Mouse (Mus musculus): ENCODE data around the gene Dock2.
A peak's percentile ranks its signal among the peaks of the same experiment; 100 is the strongest.

The Dock2 gene

GRCm38 (mm10) chr11:34212853-34213252 is 570.8 kb downstream of the Dock2 start:
- peak; percentile 43 to 65 for DNase-seq (ENCODE audit: low read depth in 2 of 2, low spot score in 2 of 2)

- no peak for DNase-seq (ENCODE audit: low read depth in 2 of 2, low spot score in 2 of 2)
Observed at GRCm38 (mm10) chr11:34207989-34208388, 575.7 kb downstream of the Dock2 start, which contains the start of gene Foxi1. Gene Foxi1 (minus strand): TSS chr11:34208089.

GRCm38 (mm10) chr11:34202769-34203168 is 580.9 kb downstream of the Dock2 start:
- no peak for DNase-seq (ENCODE audit: low read depth in 2 of 2, low spot score in 2 of 2)

GRCm38 (mm10) chr11:34195142-34195541 is 588.5 kb downstream of the Dock2 start:
- DNase-seq (ENCODE audit: low read depth in 2 of 2, low spot score in 2 of 2) = no peak

- no peak for DNase-seq (ENCODE audit: low read depth in 2 of 2, low spot score in 2 of 2)
Observed at GRCm38 (mm10) chr11:34194158-34194941, 589.3 kb downstream of the Dock2 start.

GRCm38 (mm10) chr11:34193658-34194057 is 590.0 kb downstream of the Dock2 start:
- no peak for DNase-seq (ENCODE audit: low read depth in 2 of 2, low spot score in 2 of 2)

DNA sequence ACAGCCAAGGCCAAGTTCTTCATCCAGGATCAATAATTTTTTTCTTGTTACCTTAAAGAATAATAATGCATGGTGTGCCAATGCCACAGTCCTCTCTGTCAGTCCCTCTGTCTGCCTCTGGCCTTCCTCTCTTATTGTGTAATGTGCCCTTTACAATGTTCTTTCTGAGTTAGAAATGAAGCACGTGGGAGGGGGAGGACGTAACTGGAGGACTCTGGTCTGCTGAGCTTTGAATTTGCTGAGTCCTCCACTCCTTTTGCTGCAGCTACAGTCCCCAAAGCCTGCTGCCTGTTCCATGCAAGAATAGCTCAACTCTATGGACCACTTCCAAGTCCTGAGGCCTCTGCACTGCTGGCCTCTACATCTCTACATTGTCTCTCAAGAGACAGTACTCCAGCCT is 599.4 kb downstream of the Dock2 start:
- no peak for DNase-seq (ENCODE audit: low read depth in 2 of 2, low spot score in 2 of 2)

GRCm38 (mm10) chr11:34181214-34182117 is 602.2 kb downstream of the Dock2 start:
- no peak for DNase-seq (ENCODE audit: low read depth in 2 of 2, low spot score in 2 of 2)

GRCm38 (mm10) chr11:34178752-34179151 is 604.9 kb downstream of the Dock2 start:
- DNase-seq (ENCODE audit: low read depth in 2 of 2, low spot score in 2 of 2) = no peak
